17 mouse cellular contexts compared by ENCODE assay signal in genomic region chr6:27968859-27969258, GRCm38 (mm10).
"Had no signal": no experiment of that assay in that cellular context is flagged by ENCODE, and none has a peak within 500 bp of the region (broad histone marks: within the 10 kb centered on the region; RNA-seq: fewer than 3 reads in every experiment).

No protein-coding gene starts in this region.

- DNase-seq: kidney, adult 11 months; kidney, adult 9 months; kidney, postnatal 36 days; liver; liver, embryonic 13.5 days; liver, postnatal 0 days; lung, postnatal 14 days; retina, postnatal 1 day; right cerebral cortex, postnatal 14 days had no signal

- H3K27me3 ChIP-seq: limb, embryonic 12.5 days; liver, embryonic 13.5 days; lung, embryonic 15.5 days; megakaryocyte, embryonic 14.5 days; midbrain, embryonic 15.5 days; neural tube, embryonic 12.5 days had no signal

- H3K9me3 ChIP-seq: limb, embryonic 12.5 days; liver, embryonic 13.5 days; lung, embryonic 15.5 days; megakaryocyte, embryonic 14.5 days; midbrain, embryonic 15.5 days; neural tube, embryonic 12.5 days had no signal

- H3K4me3 ChIP-seq: layer of hippocampus, adult 2 months; limb, embryonic 12.5 days; liver, embryonic 13.5 days; lung, embryonic 15.5 days; megakaryocyte, embryonic 14.5 days; midbrain, embryonic 15.5 days; neural tube, embryonic 12.5 days had no signal

- H3K36me3 ChIP-seq: limb, embryonic 12.5 days; liver, embryonic 13.5 days; lung, embryonic 15.5 days; midbrain, embryonic 15.5 days; neural tube, embryonic 12.5 days had no signal

- ATAC-seq: liver, postnatal 0 days; midbrain, embryonic 15.5 days had no signal

- H3K4me1 ChIP-seq: limb, embryonic 12.5 days; liver, embryonic 13.5 days; lung, embryonic 15.5 days; megakaryocyte, embryonic 14.5 days; midbrain, embryonic 15.5 days; neural tube, embryonic 12.5 days had no signal

- H3K27ac ChIP-seq: kidney, postnatal 0 days; layer of hippocampus, adult 2 months; limb, embryonic 12.5 days; liver, embryonic 13.5 days; lung, embryonic 15.5 days; macrophage; midbrain, embryonic 15.5 days; neural tube, embryonic 12.5 days had no signal
